ENCODE assay signal across 22 mouse cellular contexts in the genomic region with DNA sequence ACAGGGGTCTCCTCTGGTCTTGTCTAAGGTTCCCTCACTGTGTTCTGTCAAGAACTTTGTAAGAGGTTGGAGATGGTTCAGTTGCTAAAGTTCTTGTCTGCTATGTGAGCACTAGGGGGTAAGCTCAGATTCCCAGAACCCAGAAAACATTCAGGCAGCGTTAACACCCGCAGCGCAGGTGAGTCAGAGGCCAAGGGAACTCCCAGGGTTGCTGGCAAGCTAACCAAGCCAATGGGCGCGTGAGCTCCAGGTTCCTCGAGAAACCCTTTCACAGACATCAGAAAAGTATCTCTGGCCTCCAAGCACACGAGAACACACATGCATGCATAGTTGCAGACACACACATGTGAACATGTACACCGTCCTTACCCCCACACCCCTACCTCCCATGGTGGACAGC. TPM values are rescaled to one million over a fixed set of nuclear protein-coding genes. Genes with fewer than 3 reads are reported as not detected.
DNase-seq lines count a peak whose midpoint lies in the region; ATAC-seq and TF ChIP-seq lines count a peak whose summit lies in the region.
"Had no signal": no experiment of that assay in that cellular context is flagged by ENCODE, and none has a peak within 500 bp of the region (broad histone marks: within the 10 kb centered on the region; RNA-seq: fewer than 3 reads in every experiment).

No protein-coding gene starts in this region.

- POLR2A ChIA-PET in Patski (lab: Charles Lee) = no interaction called here

- in situ Hi-C loops in Patski (cut with MboI; ENCODE audit: low pct_unique_long_range_greater_than_20kb) = no loop called here

- TF ChIP-seq EP300 in liver, postnatal 0 days (IDR thresholded peaks at IDR 0.05; ENCODE audit: low read depth) = no peak

- peak overlapping the region; percentile 98 for H3K27ac ChIP-seq in liver, postnatal 0 days (ENCODE audit: low read depth)
- H3K27ac ChIP-seq: embryonic facial prominence, embryonic 13.5 days; limb, embryonic 12.5 days; midbrain, embryonic 10.5 days had no signal

- peak; percentile 44 for ATAC-seq in Patski
- no peak for ATAC-seq in liver, postnatal 0 days
- ATAC-seq: forebrain, postnatal 0 days; hindbrain, embryonic 16.5 days; intestine, postnatal 0 days had no signal

- H3K9ac ChIP-seq in liver, postnatal 0 days (replicated peaks) = peak overlapping the region; percentile 62; the same call in 1 of the 2 replicates
- H3K9ac ChIP-seq: embryonic facial prominence, embryonic 13.5 days; forebrain, postnatal 0 days; heart, embryonic 12.5 days; limb, embryonic 12.5 days; lung, embryonic 14.5 days had no signal

- 87% methylated on average over 8 of the region's 8 CpGs for WGBS in liver, postnatal 0 days (ENCODE audit: insufficient replicate concordance)

- peak; percentile 36 to 52 for DNase-seq in adrenal gland, postnatal 36 days
- no peak for DNase-seq in adrenal gland, postnatal 25 days
- DNase-seq in Patski (ENCODE audit: low read depth, low spot score) = peak; percentile 63
- peak; percentile 26 for DNase-seq in liver
- no peak for DNase-seq in liver, postnatal 0 days
- no peak for DNase-seq in gastrocnemius, postnatal 4 days (ENCODE audit: low spot score in 2 of 2)
- DNase-seq in urinary bladder, postnatal 25 days (ENCODE audit: low spot score) = no peak
- DNase-seq: cerebellum, adult 9-10 months; forebrain, postnatal 0 days; heart, adult 11 months; lung, embryonic 14.5 days; lung, postnatal 36 days; right cerebral cortex, postnatal 25 days; thymus, postnatal 14 days had no signal

- H3K4me3 ChIP-seq in liver, postnatal 0 days (ENCODE audit: low read depth, low read length) = no peak overlapping the region
- H3K4me3 ChIP-seq: embryonic facial prominence, embryonic 13.5 days; forebrain, embryonic 10.5 days; heart, embryonic 12.5 days; limb, embryonic 12.5 days; midbrain, embryonic 10.5 days had no signal

- TF ChIP-seq CTCF in Patski (IDR thresholded peaks at IDR 0.05) = no peak
- TF ChIP-seq CTCF in liver, postnatal 0 days (IDR thresholded peaks at IDR 0.05; ENCODE audit: low read depth) = no peak

- no peaks in the 10 kb centered on the region for H3K36me3 ChIP-seq in liver, postnatal 0 days (replicated peaks; ENCODE audit: insufficient read depth, low read length)
- H3K36me3 ChIP-seq: embryonic facial prominence, embryonic 13.5 days; forebrain, embryonic 10.5 days; heart, embryonic 12.5 days; limb, embryonic 12.5 days; midbrain, embryonic 10.5 days had no signal

- peaks cover 48% of the 10 kb centered on the region for H3K4me1 ChIP-seq in liver, postnatal 0 days (ENCODE audit: insufficient read depth)
- H3K4me1 ChIP-seq: forebrain, embryonic 10.5 days; midbrain, embryonic 10.5 days had no signal

- peak overlapping the region; percentile 65; the same call in 1 of the 2 replicates for H3K4me2 ChIP-seq in liver, postnatal 0 days (ENCODE audit: low read depth, low read length)
- H3K4me2 ChIP-seq: embryonic facial prominence, embryonic 13.5 days; heart, embryonic 12.5 days; limb, embryonic 12.5 days; lung, embryonic 14.5 days had no signal

- H3K9me3 ChIP-seq in liver, postnatal 0 days (ENCODE audit: low read length) = no peaks in the 10 kb centered on the region
- H3K9me3 ChIP-seq: embryonic facial prominence, embryonic 13.5 days; forebrain, embryonic 10.5 days; heart, embryonic 12.5 days; limb, embryonic 12.5 days; midbrain, embryonic 10.5 days had no signal

- CTCF ChIA-PET in Patski (lab: Charles Lee) = no interaction called here

- no peaks in the 10 kb centered on the region for H3K27me3 ChIP-seq in Patski
- H3K27me3 ChIP-seq in liver, postnatal 0 days (ENCODE audit: insufficient read depth, low read length) = no peaks in the 10 kb centered on the region
- H3K27me3 ChIP-seq: embryonic facial prominence, embryonic 13.5 days; heart, embryonic 12.5 days; limb, embryonic 12.5 days had no signal

RNA-seq across cellular contexts. Expression of gene Asprv1, which starts 12.8 kb away (rescaled TPM):
- total RNA-seq in adrenal gland, postnatal 36 days (2021) = under 1 TPM in 1 of 2 experiments, not detected in 1; 0.20 TPM
- total RNA-seq in adrenal gland, postnatal 25 days (2021) = not detected in 2 replicates
- not detected for polyA plus RNA-seq in Patski (2021)
- 7.3 and 8.6 TPM in 2 replicates for polyA plus RNA-seq in liver, postnatal 0 days (2015; fragmentation: Nextera tagmentation; extraction: Ambion mirVana)
- total RNA-seq in gastrocnemius, postnatal 4 days (2021) = under 1 TPM; 0.42 to 0.67 TPM
- total RNA-seq: gastrocnemius, adult 18-20 months had no signal

RNA-seq across cellular contexts. Expression of gene Mxd1, which starts 28.2 kb away (rescaled TPM):
- 1 to 10 TPM; 9.0 to 9.6 TPM for total RNA-seq in adrenal gland, postnatal 36 days (2021)
- 12.7 and 13.0 TPM in 2 replicates for total RNA-seq in adrenal gland, postnatal 25 days (2021)
- 4.8 TPM for polyA plus RNA-seq in Patski (2021)
- 19.1 and 22.0 TPM in 2 replicates for polyA plus RNA-seq in liver, postnatal 0 days (2015; fragmentation: Nextera tagmentation; extraction: Ambion mirVana)
- total RNA-seq in gastrocnemius, postnatal 4 days (2021) = 1 to 10 TPM; 6.7 to 9.8 TPM

RNA-seq across cellular contexts. Expression of gene Snrnp27, which starts 43.5 kb away (rescaled TPM):
- total RNA-seq in adrenal gland, postnatal 36 days (2021) = 10 to 100 TPM; 58.9 to 65.4 TPM
- 66.3 and 69.1 TPM in 2 replicates for total RNA-seq in adrenal gland, postnatal 25 days (2021)
- polyA plus RNA-seq in Patski (2021) = 104 TPM
- 40.5 and 41.1 TPM in 2 replicates for polyA plus RNA-seq in liver, postnatal 0 days (2015; fragmentation: Nextera tagmentation; extraction: Ambion mirVana)
- 10 to 100 TPM; 80.8 to 86.3 TPM for total RNA-seq in gastrocnemius, postnatal 4 days (2021)

Comparison
In these comparisons a context has a peak if more than half of its experiments do, and no peak if none do; other contexts are left out.
1. DNase-seq: peak in adrenal gland, postnatal 36 days (2 of 2), Patski (single experiment) and liver (single experiment); none in adrenal gland, postnatal 25 days (single experiment), liver, postnatal 0 days (single experiment), gastrocnemius, postnatal 4 days (0 of 2) and urinary bladder, postnatal 25 days (single experiment).